Mouse (Mus musculus): ENCODE data around the gene Tbc1d8.

DNA sequence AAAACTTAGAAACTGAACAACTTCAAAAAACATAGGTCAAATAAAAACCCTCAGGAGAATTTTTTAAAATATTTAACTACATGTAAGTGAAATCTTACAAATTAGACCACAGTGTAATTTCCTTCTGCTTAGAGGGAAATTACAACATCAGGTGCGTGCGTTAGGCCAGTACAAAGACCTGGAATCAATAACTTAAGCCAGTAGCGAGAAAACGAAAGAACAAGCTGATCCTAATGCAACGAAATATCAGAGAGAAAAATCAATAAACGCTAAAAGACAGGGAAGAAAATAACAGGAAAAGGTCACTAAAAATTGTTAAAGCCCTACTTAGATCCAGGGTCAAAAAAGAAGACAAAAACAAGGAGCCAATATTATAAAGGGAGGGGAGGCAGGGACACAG, 44.3 kb downstream of the Tbc1d8 start:
- TF ChIP-seq MAX (IDR thresholded peaks at IDR 0.05; ENCODE audit: low read depth) (no peak), POLR2AphosphoS2 (IDR thresholded peaks at IDR 0.05; ENCODE audit: insufficient read length, low read depth) (no peak), POLR2A (IDR thresholded peaks at IDR 0.05; ENCODE audit: insufficient read length, low read depth) (no peak)

Data from myocyte (in vitro differentiated cells).